8 mouse cellular contexts compared by ENCODE assay signal in genomic region chr9:121704646-121705625, GRCm38 (mm10). TPM values are rescaled to one million over a fixed set of nuclear protein-coding genes. Genes with fewer than 3 reads are reported as not detected.
DNase-seq lines count a peak whose midpoint lies in the region; ATAC-seq and TF ChIP-seq lines count a peak whose summit lies in the region.

Gene Sec22c, minus strand, starts transcription at chr9:121705490.

- peak; percentile 97 for ATAC-seq in embryonic facial prominence, embryonic 15.5 days (ENCODE audit: insufficient number of reproducible peaks, low FRiP score, low TSS enrichment, low read depth)
- peak; percentile 97 for ATAC-seq in kidney, embryonic 14.5 days (ENCODE audit: low FRiP score, low TSS enrichment)
- peak; percentile 95 for ATAC-seq in limb, embryonic 15.5 days (ENCODE audit: insufficient number of reproducible peaks, low FRiP score, low TSS enrichment, low read depth)

- H3K27ac ChIP-seq in bone marrow, adult 2 months (ENCODE audit: control insufficient read depth, insufficient read depth, low read depth, low read length, poor library complexity), result peak within 1 kb of the TSS; percentile 93
- peak within 1 kb of the TSS; percentile 75 for H3K27ac ChIP-seq in embryonic facial prominence, embryonic 15.5 days (replicated peaks)
- H3K27ac ChIP-seq in kidney, embryonic 14.5 days (ENCODE audit: low read depth, low read length), result peak within 1 kb of the TSS; percentile 80
- peak within 1 kb of the TSS; percentile 87 for H3K27ac ChIP-seq in limb, embryonic 15.5 days

- H3K4me2 ChIP-seq in embryonic facial prominence, embryonic 15.5 days (replicated peaks), result peak within 1 kb of the TSS; percentile 90
- H3K4me2 ChIP-seq in kidney, embryonic 14.5 days (replicated peaks; ENCODE audit: low read depth, low read length), result peak within 1 kb of the TSS; percentile 95
- H3K4me2 ChIP-seq in limb, embryonic 15.5 days, result peak within 1 kb of the TSS; percentile 94

- peak within 1 kb of the TSS; percentile 60 for H3K9ac ChIP-seq in embryonic facial prominence, embryonic 15.5 days
- H3K9ac ChIP-seq in kidney, embryonic 14.5 days (ENCODE audit: low read depth, low read length), result peak within 1 kb of the TSS; percentile 72
- H3K9ac ChIP-seq in limb, embryonic 15.5 days, result peak within 1 kb of the TSS; percentile 77

- DNase-seq in 416B (ENCODE audit: low read depth), result peak; percentile 95
- peak; percentile 94 to 98 for DNase-seq in heart, adult 9 months (ENCODE audit: low spot score in 2 of 2)
- DNase-seq in monocyte, adult 2 months (ENCODE audit: low read depth in 1 of 2, low spot score in 2 of 2), result peak; percentile 76 to 87
- peak; percentile 90 to 91 for DNase-seq in spleen, postnatal 36 days (ENCODE audit: low spot score in 2 of 2)

- peak within 1 kb of the TSS; percentile 75 for H3K4me3 ChIP-seq in bone marrow, adult 2 months (replicated peaks; ENCODE audit: control insufficient read depth, low read depth, low read length)
- H3K4me3 ChIP-seq in embryonic facial prominence, embryonic 15.5 days (replicated peaks), result peak within 1 kb of the TSS; percentile 83
- peak within 1 kb of the TSS; percentile 82 for H3K4me3 ChIP-seq in kidney, embryonic 14.5 days (ENCODE audit: low read length)
- H3K4me3 ChIP-seq in limb, embryonic 15.5 days, result peak within 1 kb of the TSS; percentile 89

- H3K36me3 ChIP-seq in embryonic facial prominence, embryonic 15.5 days, result no peaks in the 10 kb centered on the region
- H3K36me3 ChIP-seq in kidney, embryonic 14.5 days (ENCODE audit: control insufficient read depth, insufficient read depth, low read length), result no peaks in the 10 kb centered on the region
- peaks cover 2% of the 10 kb centered on the region; the same call in 1 of the 2 replicates for H3K36me3 ChIP-seq in limb, embryonic 15.5 days

- no peaks in the 10 kb centered on the region for H3K27me3 ChIP-seq in embryonic facial prominence, embryonic 15.5 days
- H3K27me3 ChIP-seq in kidney, embryonic 14.5 days (ENCODE audit: control insufficient read depth, insufficient read depth, low read length), result no peaks in the 10 kb centered on the region
- no peaks in the 10 kb centered on the region for H3K27me3 ChIP-seq in limb, embryonic 15.5 days

- TF ChIP-seq POLR2A in bone marrow, adult 2 months (IDR thresholded peaks at IDR 0.05; ENCODE audit: borderline replicate concordance, control insufficient read depth, low read depth, low read length), result peak; percentile 73; the same call in 1 of the 2 replicates

- WGBS in bone marrow, adult 2 months, result under 1% methylated on average over 69 of the region's 69 CpGs
- WGBS in embryonic facial prominence, embryonic 15.5 days, result 1% methylated on average over 69 of the region's 69 CpGs
- 2% methylated on average over 69 of the region's 69 CpGs for WGBS in kidney, embryonic 14.5 days
- 2% methylated on average over 69 of the region's 69 CpGs for WGBS in limb, embryonic 15.5 days

- H3K4me1 ChIP-seq in bone marrow, adult 2 months (ENCODE audit: control insufficient read depth, insufficient read depth, low read length), result peaks cover 3% of the 10 kb centered on the region
- peaks cover 26% of the 10 kb centered on the region for H3K4me1 ChIP-seq in embryonic facial prominence, embryonic 15.5 days
- H3K4me1 ChIP-seq in kidney, embryonic 14.5 days (ENCODE audit: control insufficient read depth, insufficient read depth, low read length), result peaks cover 27% of the 10 kb centered on the region
- H3K4me1 ChIP-seq in limb, embryonic 15.5 days, result peaks cover 21% of the 10 kb centered on the region

- TF ChIP-seq CTCF in bone marrow, adult 2 months (IDR thresholded peaks at IDR 0.05; ENCODE audit: control insufficient read depth, insufficient read depth, low read length), result peak; percentile 17; the same call in 1 of the 2 replicates

- no peaks in the 10 kb centered on the region for H3K9me3 ChIP-seq in embryonic facial prominence, embryonic 15.5 days (replicated peaks)
- H3K9me3 ChIP-seq in kidney, embryonic 14.5 days (ENCODE audit: control insufficient read depth, low read length), result no peaks in the 10 kb centered on the region
- no peaks in the 10 kb centered on the region for H3K9me3 ChIP-seq in limb, embryonic 15.5 days

RNA-seq across cellular contexts. Expression of gene Sec22c, which starts in this region (rescaled TPM):
- polyA plus RNA-seq in bone marrow, adult 2 months (2011; ENCODE audit: insufficient read depth, insufficient read length, low replicate concordance, missing spikeins), result 4.5 and 8.3 TPM in 2 replicates
- polyA plus RNA-seq in embryonic facial prominence, embryonic 15.5 days (2015; fragmentation: Nextera tagmentation; extraction: Ambion mirVana), result 14.4 and 15.3 TPM in 2 replicates
- 5.8 and 12.0 TPM in 2 replicates for polyA plus RNA-seq in kidney, embryonic 14.5 days (2014; fragmentation: Nextera tagmentation; extraction: Ambion mirVana)
- 11.7 and 12.2 TPM in 2 replicates for polyA plus RNA-seq in limb, embryonic 15.5 days (2015; fragmentation: Nextera tagmentation; extraction: Ambion mirVana)

Comparison
In these comparisons a context has a peak if more than half of its experiments do, and no peak if none do; other contexts are left out.
1. Peak in every context shown above with its lines: DNase-seq, ATAC-seq, H3K4me3 ChIP-seq and H3K27ac ChIP-seq.